Mouse (Mus musculus) neutrophil, adult 83 days (primary cell): ENCODE measurements around the gene Ccnd1. TPM values are rescaled to one million over a fixed set of nuclear protein-coding genes. Genes with fewer than 3 reads are reported as not detected.

ENCODE experiments used
- total RNA-seq, 2 experiments: library from RNA; stranded (reverse); gene quantifications; one replicate each; pipeline ENCODE4 v1.2.4; 2023

The Ccnd1 gene
- total RNA-seq = 1 to 10 TPM; 1.2 to 1.4 TPM

DNA sequence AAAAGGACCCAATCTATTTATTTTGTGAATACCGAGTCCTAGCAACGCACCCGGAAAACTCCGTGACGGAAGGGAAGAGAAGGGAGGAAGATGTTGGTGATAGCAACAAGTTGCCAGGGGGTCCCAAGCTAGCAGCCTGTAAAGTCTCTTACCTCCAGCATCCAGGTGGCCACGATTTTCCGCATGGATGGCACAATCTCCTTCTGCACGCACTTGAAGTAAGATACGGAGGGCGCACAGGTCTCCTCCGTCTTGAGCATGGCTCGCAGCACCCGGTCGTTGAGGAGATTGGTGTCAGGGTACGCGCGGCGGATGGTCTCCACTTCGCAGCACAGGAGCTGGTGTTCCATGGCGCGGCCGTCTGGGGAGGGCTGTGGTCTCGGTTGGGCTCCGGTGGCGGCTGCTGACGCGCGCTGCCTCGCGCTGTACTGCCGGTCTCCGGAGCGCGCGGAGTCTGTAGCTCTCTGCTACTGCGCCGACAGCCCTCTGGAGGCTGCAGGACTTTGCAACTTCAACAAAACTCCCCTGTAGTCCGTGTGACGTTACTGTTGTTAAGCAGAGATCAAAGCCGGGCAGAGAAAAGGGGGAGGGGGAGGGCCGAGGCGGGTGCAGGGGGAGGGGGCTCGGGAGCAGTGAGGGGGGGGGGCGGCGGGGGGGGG lies at the start of gene Ccnd1:
TSS of gene Ccnd1 (minus strand) at position 582 of the 659 bp plus-strand sequence.

DNA sequence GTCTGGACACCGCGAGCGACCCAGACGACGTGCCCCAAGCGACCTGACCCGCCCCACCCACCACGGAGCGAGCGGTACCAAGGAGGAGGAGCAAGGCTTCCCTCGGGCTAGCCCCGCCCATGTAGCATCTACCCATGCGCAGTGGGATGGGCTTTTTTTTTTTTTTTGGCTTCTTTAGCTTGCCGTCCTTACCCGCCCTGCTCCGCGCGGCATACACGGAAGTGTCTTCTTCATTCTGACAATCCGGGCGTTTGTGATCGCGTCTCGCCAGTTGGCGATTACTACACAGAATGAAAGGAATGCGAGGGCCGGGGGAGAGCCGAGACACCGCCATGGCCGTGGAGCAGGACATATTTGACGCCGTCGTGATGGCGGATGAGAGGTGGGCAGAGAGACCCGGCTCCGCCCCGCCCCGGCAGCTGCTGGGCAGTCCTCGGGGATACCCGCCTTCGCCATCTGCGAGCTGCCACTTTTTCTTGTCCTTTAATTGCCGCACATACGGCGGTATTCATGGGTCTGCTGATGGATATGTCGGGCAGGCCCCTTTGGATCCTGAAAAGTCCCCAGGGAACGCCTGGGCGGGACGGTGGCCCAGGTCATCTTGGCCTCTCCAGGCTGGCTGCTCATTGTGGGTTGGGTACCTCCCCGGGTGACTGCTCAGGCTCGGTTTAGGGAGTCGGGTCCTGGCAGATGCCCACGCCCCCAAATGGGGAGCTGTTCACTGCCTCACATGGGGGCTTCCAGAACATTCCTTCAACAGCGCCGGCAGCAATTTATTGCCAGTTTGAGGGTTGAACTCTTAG lies 24.6 kb downstream of the Ccnd1 start, which contains the start of gene LTO1:
TSS of gene LTO1 (plus strand) at position 153 of the 803 bp plus-strand sequence.

GRCm38 (mm10) chr7:144896294-144897218 lies 43.2 kb downstream of the Ccnd1 start, which contains the start of gene Fgf15:
Gene Fgf15, plus strand, starts transcription at chr7:144896531.

Other genes with a start within 250 kb of the Ccnd1 start
- under 1 TPM; 0.26 to 0.90 TPM for gene Ano1, start 188.0 kb downstream of the Ccnd1 start, total RNA-seq
- gene Fgf3, start 101.8 kb downstream of the Ccnd1 start, total RNA-seq = under 1 TPM; 0.18 to 0.44 TPM
- not detected for gene Fgf4, start 92.6 kb downstream of the Ccnd1 start, total RNA-seq
- not detected for gene Fgf15, start 43.4 kb downstream of the Ccnd1 start, total RNA-seq
- gene LTO1, start 24.8 kb downstream of the Ccnd1 start, total RNA-seq = 10 to 100 TPM; 16.3 to 16.9 TPM